Mouse (Mus musculus) midbrain, postnatal 0 days (tissue): ENCODE measurements around the gene Dap. TPM values are rescaled to one million over a fixed set of nuclear protein-coding genes. Genes with fewer than 3 reads are reported as not detected.

ENCODE experiments used
- ATAC-seq: fragments of 200-750 bp; cut with Nextera tagmentation; 2 replicates; pipeline ENCODE4 v1.8.0; 2017; ENCODE audit warnings: moderate number of reproducible peaks, mild to moderate bottlenecking, moderate TSS enrichment, moderate library complexity; ENCODE audit not compliant: low FRiP score
- DNase-seq: peaks from one replicate; pipeline ENCODE4 v3.0.0-alpha.2; 2015; ENCODE audit warnings: low spot score
- H3K27ac ChIP-seq: fragments of 300-500 bp; sonication (generic); 2 replicates; pipeline ENCODE4 v1.5.1; 2014; ENCODE audit warnings: low read depth, mild to moderate bottlenecking, low read length, mixed read lengths
- H3K27me3 ChIP-seq: fragments of 300-500 bp; sonication (generic); 2 replicates; pipeline ENCODE4 v1.6.1; 2014; ENCODE audit warnings: low read length, control low read depth, mixed read lengths; ENCODE audit not compliant: insufficient read depth
- H3K36me3 ChIP-seq: fragments of 300-500 bp; sonication (generic); 2 replicates; pipeline ENCODE4 v1.6.1; 2014; ENCODE audit warnings: low read length, control low read depth, mixed read lengths; ENCODE audit not compliant: insufficient read depth
- H3K4me1 ChIP-seq: fragments of 300-500 bp; sonication (generic); 2 replicates; pipeline ENCODE4 v1.6.1; 2014; ENCODE audit warnings: mild to moderate bottlenecking, control low read depth, antibody characterized with exemption, low read length, mixed read lengths; ENCODE audit not compliant: insufficient read depth
- H3K4me2 ChIP-seq: fragments of 300-500 bp; sonication (generic); 2 replicates; pipeline ENCODE4 v1.6.1; 2014; ENCODE audit warnings: low read depth, mild to moderate bottlenecking, low read length, mixed read lengths; ENCODE audit not compliant: poor library complexity, severe bottlenecking
- H3K4me3 ChIP-seq: fragments of 300-500 bp; sonication (generic); 2 replicates; pipeline ENCODE4 v1.5.1; 2014; ENCODE audit warnings: low read depth, mild to moderate bottlenecking, low read length, moderate library complexity
- H3K9ac ChIP-seq: fragments of 300-500 bp; sonication (generic); replicated peaks from 2 replicates; pipeline ENCODE4 v1.6.1; 2014; ENCODE audit warnings: mild to moderate bottlenecking, low read length, moderate library complexity, mixed read lengths; ENCODE audit not compliant: poor library complexity, severe bottlenecking
- H3K9me3 ChIP-seq: fragments of 300-500 bp; sonication (generic); 2 replicates; pipeline ENCODE4 v1.6.1; 2016; ENCODE audit warnings: low read length, control low read depth
- CTCF ChIP-seq: IDR thresholded peaks from 2 replicates; pipeline ENCODE4 v1.5.1; 2016; ENCODE audit warnings: antibody characterized with exemption, mild to moderate bottlenecking
- WGBS: fragments of 180-500 bp; shearing (Covaris S2); extraction: QIAGEN DNeasy Blood & Tissue Kit; methylation state at CpG from one replicate; pipeline ENCODE4 v1.1.7; 2014; 5-methylcytosine and 5-hydroxymethylcytosine counted together
- polyA plus RNA-seq: library from polyadenylated mRNA; unstranded; fragments of >200 nt; fragmentation: Nextera tagmentation; extraction: Ambion mirVana; gene quantifications from 2 replicates; pipeline ENCODE4 v1.2.1, GENCODE M21; 2015
- total RNA-seq: library from RNA; depleted of rRNA; stranded (reverse); fragments of >200 nt; gene quantifications from 2 replicates; pipeline ENCODE4 v1.2.3, GENCODE M21; 2014

Gene Dap
- total and polyA plus RNA-seq, 2 experiments from 2014 or later: 22.1 to 26.1 TPM

DNA sequence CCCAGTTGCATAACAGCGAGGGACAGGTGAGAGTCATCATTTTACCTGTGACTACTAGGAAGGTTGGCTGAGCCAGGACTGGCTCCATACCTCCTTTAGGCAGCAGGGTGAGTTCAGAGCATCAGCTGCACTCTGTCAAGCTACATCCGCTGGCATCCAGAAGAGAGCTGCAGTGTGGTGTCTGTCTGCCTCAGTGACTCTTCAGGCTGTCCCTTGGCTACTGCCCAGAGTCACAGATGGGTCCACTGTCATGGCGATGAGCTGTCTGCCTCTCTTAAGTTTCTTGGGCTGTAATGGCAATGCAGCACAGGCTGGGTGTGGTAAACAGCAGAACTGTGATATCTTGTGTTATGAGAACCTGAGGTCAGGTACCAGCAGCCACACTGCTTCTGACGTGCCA lies 16.1 kb downstream of the Dap start:
- peaks cover 6% of the 10 kb centered on the region; the same call in 1 of the 2 replicates for H3K9me3 ChIP-seq
- peak; percentile 45; the same call in 1 of the 2 replicates for ATAC-seq
- no peaks in the 10 kb centered on the region for H3K36me3 ChIP-seq
- H3K4me3 ChIP-seq: no peak overlapping the region
- WGBS: 97% methylated on average over 4 of the region's 4 CpGs
- no peaks in the 10 kb centered on the region for H3K4me1 ChIP-seq
- H3K27ac ChIP-seq: no peak overlapping the region
- no peak for TF ChIP-seq CTCF
- no peak overlapping the region for H3K4me2 ChIP-seq
- peak; percentile 83 for DNase-seq
- no peak overlapping the region for H3K9ac ChIP-seq
- no peaks in the 10 kb centered on the region for H3K27me3 ChIP-seq

GRCm38 (mm10) chr15:31243260-31243659 lies 19.1 kb downstream of the Dap start:
- WGBS: 93% methylated on average over 10 of the region's 10 CpGs

DNA sequence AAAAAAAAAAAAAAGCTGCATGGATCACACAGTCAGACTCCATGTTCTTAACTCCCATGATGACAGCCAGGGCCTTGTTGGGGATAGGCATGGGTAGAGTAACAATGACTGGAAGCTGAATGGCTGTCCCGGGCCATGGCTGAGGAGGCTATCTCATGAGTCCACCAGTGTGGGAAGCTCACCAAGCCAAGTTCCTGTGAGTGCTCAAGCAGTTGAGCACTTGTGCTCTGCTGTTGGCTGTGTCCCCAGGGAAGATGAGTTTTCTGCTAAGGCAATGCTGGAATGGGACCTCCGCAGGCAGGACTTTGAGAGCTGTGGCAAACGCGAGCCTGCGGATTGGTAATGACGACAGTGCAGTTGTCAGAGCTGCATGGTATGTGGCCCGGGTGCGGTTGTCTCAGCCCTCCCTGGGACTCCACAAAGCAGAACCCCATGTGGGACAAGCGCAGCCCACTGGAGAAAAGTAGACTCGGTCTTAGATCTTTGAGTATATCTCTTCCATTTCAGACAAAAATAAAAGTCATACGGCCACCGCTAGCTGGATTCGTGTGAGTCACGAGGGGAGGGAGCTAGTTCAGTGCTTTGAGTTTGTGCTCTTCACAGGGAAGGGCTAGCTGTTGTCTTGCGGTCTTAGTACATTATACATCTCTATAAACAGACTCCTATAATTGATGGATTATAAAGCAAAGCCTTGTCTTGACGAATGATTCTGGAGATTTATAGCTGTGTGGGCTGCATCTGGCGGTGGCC lies 20.8 kb downstream of the Dap start:
- H3K4me1 ChIP-seq: no peaks in the 10 kb centered on the region
- no peak overlapping the region for H3K27ac ChIP-seq
- H3K4me2 ChIP-seq: no peak overlapping the region
- no peak overlapping the region for H3K9ac ChIP-seq
- H3K9me3 ChIP-seq: peaks cover 6% of the 10 kb centered on the region; the same call in 1 of the 2 replicates
- no peaks in the 10 kb centered on the region for H3K27me3 ChIP-seq
- no peak for ATAC-seq
- DNase-seq: no peak
- no peak for TF ChIP-seq CTCF
- WGBS: 95% methylated on average over 17 of the region's 17 CpGs
- H3K4me3 ChIP-seq: no peak overlapping the region
- no peaks in the 10 kb centered on the region for H3K36me3 ChIP-seq

More at GRCm38 (mm10) chr15:31243260-31243659, 19.1 kb downstream of the Dap start:
- no peak overlapping the region for H3K27ac ChIP-seq
- no peaks in the 10 kb centered on the region for H3K36me3 ChIP-seq
- H3K9ac ChIP-seq: no peak overlapping the region
- DNase-seq (no peak), ATAC-seq (no peak)
- peaks cover 6% of the 10 kb centered on the region; the same call in 1 of the 2 replicates for H3K9me3 ChIP-seq
- no peak for TF ChIP-seq CTCF
- H3K4me2 ChIP-seq: no peak overlapping the region
- H3K27me3 ChIP-seq: no peaks in the 10 kb centered on the region
- no peak overlapping the region for H3K4me3 ChIP-seq
- H3K4me1 ChIP-seq: no peaks in the 10 kb centered on the region

DNA sequence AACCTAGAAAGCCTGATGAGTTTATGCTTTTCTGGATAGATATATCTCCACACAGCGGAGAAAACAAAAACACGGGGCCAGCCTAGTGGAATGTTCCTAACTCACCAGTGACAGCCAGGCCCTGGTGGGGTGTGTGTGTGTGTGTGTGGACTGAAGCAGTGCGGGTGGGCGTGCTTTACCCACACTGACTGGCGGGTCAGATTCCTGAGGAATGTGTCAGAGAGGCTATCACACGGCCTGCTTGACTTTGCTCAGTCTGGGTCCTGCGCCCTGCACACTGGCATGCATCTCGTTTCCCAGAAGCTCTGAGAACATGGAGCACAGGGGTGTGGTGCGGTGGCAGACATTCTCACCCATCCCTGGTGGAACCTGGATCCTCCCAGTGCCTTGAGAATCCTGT lies 21.8 kb downstream of the Dap start:
- ATAC-seq (no peak), DNase-seq (no peak)
- no peaks in the 10 kb centered on the region for H3K27me3 ChIP-seq
- H3K36me3 ChIP-seq: no peaks in the 10 kb centered on the region
- no peak overlapping the region for H3K27ac ChIP-seq
- no peak overlapping the region for H3K4me3 ChIP-seq
- 88% methylated on average over 9 of the region's 9 CpGs for WGBS
- H3K9ac ChIP-seq: no peak overlapping the region
- no peak overlapping the region for H3K4me2 ChIP-seq
- 0 out of 2 replicates have a peak, but pooled peaks cover 3% of the 10 kb centered on the region for H3K4me1 ChIP-seq
- no peak for TF ChIP-seq CTCF
- peaks cover 6% of the 10 kb centered on the region; the same call in 1 of the 2 replicates for H3K9me3 ChIP-seq

DNA sequence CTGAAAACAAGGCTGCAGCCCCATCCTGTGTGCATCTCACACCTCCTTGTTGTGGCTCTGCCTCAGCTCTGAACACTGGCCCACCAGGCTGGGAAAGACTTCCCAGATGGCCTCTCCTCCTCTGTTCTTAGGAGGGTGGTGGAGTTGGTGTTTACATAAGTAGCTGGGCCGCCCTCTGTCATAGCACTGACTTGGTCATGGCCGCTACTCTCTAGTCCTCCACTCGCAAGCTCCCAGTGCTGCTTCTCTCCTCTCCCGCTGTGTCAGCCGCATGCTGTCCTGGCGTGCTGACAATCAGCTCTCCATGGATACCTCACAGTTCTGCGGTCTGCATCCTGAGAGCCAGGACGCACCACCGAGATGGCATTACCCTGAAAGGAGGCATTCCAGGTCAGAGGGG lies 22.9 kb downstream of the Dap start:
- DNase-seq (no peak), ATAC-seq (no peak)
- WGBS: 62% methylated on average over 9 of the region's 9 CpGs
- Histone ChIP-seq H3K9me3 (peaks cover 2% of the 10 kb centered on the region; the same call in 1 of the 2 replicates), H3K4me3 (no peak overlapping the region), H3K4me2 (no peak overlapping the region), H3K4me1 (0 out of 2 replicates have a peak, but pooled peaks cover 3% of the 10 kb centered on the region), H3K27me3 (no peaks in the 10 kb centered on the region), H3K9ac (no peak overlapping the region), H3K36me3 (no peaks in the 10 kb centered on the region), H3K27ac (no peak overlapping the region)
- TF ChIP-seq CTCF: no peak

DNA sequence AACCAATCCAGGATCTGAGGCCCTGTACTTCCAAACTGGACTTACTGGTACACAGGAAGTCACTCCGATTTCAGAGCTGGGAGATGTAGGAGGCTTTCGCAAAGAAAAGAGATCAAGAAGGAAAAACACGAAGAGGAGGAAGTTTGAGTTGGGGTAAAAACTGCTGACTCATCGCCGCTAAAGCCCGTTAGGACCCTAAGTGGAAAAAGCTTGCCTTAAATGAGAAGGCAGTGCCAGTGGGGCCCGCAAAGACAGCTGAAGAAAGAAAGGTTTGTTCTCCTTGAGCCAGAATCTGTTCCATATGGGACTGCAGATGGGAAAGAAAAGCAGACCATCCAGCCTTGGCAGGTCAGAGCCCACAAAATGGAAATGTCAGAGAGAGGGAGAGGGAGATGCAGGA lies 24.8 kb downstream of the Dap start:
- no peak overlapping the region for H3K27ac ChIP-seq
- TF ChIP-seq CTCF: no peak
- no peaks in the 10 kb centered on the region for H3K9me3 ChIP-seq
- DNase-seq (no peak), ATAC-seq (no peak)
- H3K36me3 ChIP-seq: no peaks in the 10 kb centered on the region
- no peak overlapping the region for H3K4me3 ChIP-seq
- H3K4me1 ChIP-seq: 0 out of 2 replicates have a peak, but pooled peaks cover 3% of the 10 kb centered on the region
- H3K27me3 ChIP-seq: no peaks in the 10 kb centered on the region
- no peak overlapping the region for H3K9ac ChIP-seq
- WGBS: 74% methylated on average over 7 of the region's 7 CpGs
- H3K4me2 ChIP-seq: no peak overlapping the region
